In the genomic region with DNA sequence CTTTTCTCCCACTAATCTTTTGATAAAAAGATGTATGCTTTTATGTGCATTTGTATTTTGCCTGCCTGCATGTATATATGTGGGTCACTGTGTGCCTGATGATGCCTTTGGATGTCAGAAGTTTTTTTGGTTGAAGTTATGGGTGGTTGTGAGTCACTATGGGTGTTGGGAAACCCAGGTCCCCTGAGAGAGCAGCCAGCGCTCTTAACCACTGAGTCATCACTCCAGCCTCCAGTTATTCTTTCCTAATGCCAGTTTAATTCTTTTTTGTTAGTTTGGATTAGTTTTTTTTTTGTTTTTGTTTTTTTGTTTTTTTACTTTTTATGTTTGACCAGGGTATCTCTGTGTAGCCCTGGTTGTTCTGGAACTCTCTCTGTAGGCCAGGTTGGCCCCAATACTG, we compare ENCODE assay signal across 8 mouse cellular contexts. TPM values are rescaled to one million over a fixed set of nuclear protein-coding genes. Genes with fewer than 3 reads are reported as not detected.
DNase-seq lines count a peak whose midpoint lies in the region; ATAC-seq and TF ChIP-seq lines count a peak whose summit lies in the region.

No protein-coding gene starts in this region.

- DNase-seq in midbrain, embryonic 10.5 days (ENCODE audit: low spot score) = no peak
- DNase-seq in midbrain, postnatal 0 days (ENCODE audit: low spot score) = no peak
- peak; percentile 43 for DNase-seq in c-Kit-positive CD71-negative TER-119-negative erythroid progenitor cells, embryonic 14.5 days (ENCODE audit: low read depth)
- peak; percentile 56 to 57 for DNase-seq in heart, postnatal 14 days
- DNase-seq in urinary bladder, adult 2 months (ENCODE audit: low spot score) = no peak
- no peak for DNase-seq in right cerebral cortex, adult 2 months (ENCODE audit: low spot score in 2 of 2)
- no peak for DNase-seq in embryo, embryonic 10 days (ENCODE audit: low spot score)

- H3K27ac ChIP-seq in midbrain, embryonic 10.5 days (replicated peaks) = peak overlapping the region; percentile 64; the same call in 1 of the 2 replicates
- H3K27ac ChIP-seq in midbrain, postnatal 0 days (ENCODE audit: low read depth, low read length) = no peak overlapping the region
- no peak overlapping the region for H3K27ac ChIP-seq in midbrain, embryonic 16.5 days (ENCODE audit: low read length)

- TF ChIP-seq CTCF in midbrain, postnatal 0 days (IDR thresholded peaks at IDR 0.05) = no peak

- no peak overlapping the region for H3K4me3 ChIP-seq in midbrain, embryonic 10.5 days
- H3K4me3 ChIP-seq in midbrain, postnatal 0 days (ENCODE audit: low read depth, low read length) = no peak overlapping the region
- H3K4me3 ChIP-seq in midbrain, embryonic 16.5 days (ENCODE audit: low read depth, low read length) = no peak overlapping the region

- no peak overlapping the region for H3K9ac ChIP-seq in midbrain, postnatal 0 days (replicated peaks; ENCODE audit: low read length, poor library complexity, severe bottlenecking)
- 0 out of 2 replicates have a peak overlapping the region, but pooled peaks have one; percentile 21 for H3K9ac ChIP-seq in midbrain, embryonic 16.5 days (ENCODE audit: low read depth, low read length)

- no peaks in the 10 kb centered on the region for H3K36me3 ChIP-seq in midbrain, embryonic 10.5 days
- no peaks in the 10 kb centered on the region for H3K36me3 ChIP-seq in midbrain, postnatal 0 days (ENCODE audit: insufficient read depth, low read length)
- no peaks in the 10 kb centered on the region for H3K36me3 ChIP-seq in midbrain, embryonic 16.5 days (ENCODE audit: control insufficient read depth, insufficient read depth, low read length)

- no peaks in the 10 kb centered on the region for H3K9me3 ChIP-seq in midbrain, embryonic 10.5 days (replicated peaks)
- no peaks in the 10 kb centered on the region for H3K9me3 ChIP-seq in midbrain, postnatal 0 days (ENCODE audit: low read length)
- no peaks in the 10 kb centered on the region for H3K9me3 ChIP-seq in midbrain, embryonic 16.5 days (replicated peaks; ENCODE audit: control insufficient read depth, low read length, poor library complexity, severe bottlenecking)

- peaks cover 48% of the 10 kb centered on the region for H3K4me1 ChIP-seq in midbrain, embryonic 10.5 days
- H3K4me1 ChIP-seq in midbrain, postnatal 0 days (ENCODE audit: insufficient read depth, low read length) = 0 out of 2 replicates have a peak, but pooled peaks cover 3% of the 10 kb centered on the region
- H3K4me1 ChIP-seq in midbrain, embryonic 16.5 days (ENCODE audit: control insufficient read depth, insufficient read depth, low read length) = peaks cover 14% of the 10 kb centered on the region

- H3K27me3 ChIP-seq in midbrain, embryonic 10.5 days (ENCODE audit: low read depth, poor library complexity, severe bottlenecking) = no peaks in the 10 kb centered on the region
- no peaks in the 10 kb centered on the region for H3K27me3 ChIP-seq in midbrain, postnatal 0 days (ENCODE audit: insufficient read depth, low read length)
- no peaks in the 10 kb centered on the region for H3K27me3 ChIP-seq in midbrain, embryonic 16.5 days (ENCODE audit: control insufficient read depth, insufficient read depth, low read depth, low read length)

- no peak overlapping the region for H3K4me2 ChIP-seq in midbrain, postnatal 0 days (ENCODE audit: low read depth, low read length, poor library complexity, severe bottlenecking)
- H3K4me2 ChIP-seq in midbrain, embryonic 16.5 days (ENCODE audit: low read length) = no peak overlapping the region

- 87% methylated on average over 1 of the region's 1 CpGs for WGBS in midbrain, embryonic 10.5 days
- WGBS in midbrain, postnatal 0 days = 68% methylated on average over 1 of the region's 1 CpGs
- WGBS in midbrain, embryonic 16.5 days = 67% methylated on average over 1 of the region's 1 CpGs

- no peak for ATAC-seq in midbrain, postnatal 0 days (ENCODE audit: low FRiP score)
- ATAC-seq in midbrain, embryonic 16.5 days = no peak

- intact Hi-C loops in heart, postnatal 14 days (cut with DNase I) = no loop called here

RNA-seq across cellular contexts. Expression of a gene that starts 5.5 kb away (rescaled TPM):
- polyA plus RNA-seq in midbrain, embryonic 10.5 days (2016; fragmentation: Nextera tagmentation; extraction: Ambion mirVana) = 7.2 and 7.9 TPM in 2 replicates
- total RNA-seq in midbrain, postnatal 0 days (2014; rRNA removed) = 7.5 and 8.0 TPM in 2 replicates
- polyA plus RNA-seq in midbrain, postnatal 0 days (2015; fragmentation: Nextera tagmentation; extraction: Ambion mirVana) = 7.0 and 7.7 TPM in 2 replicates
- total RNA-seq in heart, postnatal 14 days (2021) = 1 to 10 TPM; 3.4 to 3.6 TPM
- polyA plus RNA-seq in midbrain, embryonic 16.5 days (2015; fragmentation: Nextera tagmentation; extraction: Ambion mirVana) = 8.5 and 9.0 TPM in 2 replicates
- 4.4 and 4.5 TPM in 2 replicates for polyA plus RNA-seq in urinary bladder, adult 2 months (2012; rRNA removed)

RNA-seq across cellular contexts. Expression of a gene that starts 59.6 kb away (rescaled TPM):
- 334 and 450 TPM in 2 replicates for polyA plus RNA-seq in midbrain, embryonic 10.5 days (2016; fragmentation: Nextera tagmentation; extraction: Ambion mirVana)
- total RNA-seq in midbrain, postnatal 0 days (2014; rRNA removed) = 5.3 and 7.7 TPM in 2 replicates
- 6.4 and 6.6 TPM in 2 replicates for polyA plus RNA-seq in midbrain, postnatal 0 days (2015; fragmentation: Nextera tagmentation; extraction: Ambion mirVana)
- total RNA-seq in heart, postnatal 14 days (2021) = under 1 TPM; 0.22 to 0.24 TPM
- polyA plus RNA-seq in midbrain, embryonic 16.5 days (2015; fragmentation: Nextera tagmentation; extraction: Ambion mirVana) = 8.7 and 9.1 TPM in 2 replicates
- 2.3 and 2.7 TPM in 2 replicates for polyA plus RNA-seq in urinary bladder, adult 2 months (2012; rRNA removed)

Comparison
In these comparisons a context has a peak if more than half of its experiments do, and no peak if none do; other contexts are left out.
1. RNA of a gene that starts 59.6 kb away (polyA plus RNA-seq): 334 to 450 TPM in midbrain, embryonic 10.5 days; 8.7 to 9.1 TPM in midbrain, embryonic 16.5 days, 6.4 to 6.6 TPM in midbrain, postnatal 0 days and 2.3 to 2.7 TPM in urinary bladder, adult 2 months; every median in the first group is over 10 times any median in the second.
2. DNase-seq: peak in c-Kit-positive CD71-negative TER-119-negative erythroid progenitor cells, embryonic 14.5 days (single experiment) and heart, postnatal 14 days (2 of 2); none in midbrain, embryonic 10.5 days (single experiment), midbrain, postnatal 0 days (single experiment), urinary bladder, adult 2 months (single experiment), right cerebral cortex, adult 2 months (0 of 2) and embryo, embryonic 10 days (single experiment).